Mouse (Mus musculus) heart, postnatal 0 days (tissue): ENCODE data around the gene Actc1. TPM values are rescaled to one million over a fixed set of nuclear protein-coding genes. Genes with fewer than 3 reads are reported as not detected.

Experiments used
- ATAC-seq: fragments of 200-750 bp; cut with Nextera tagmentation; 2 replicates; pipeline ENCODE4 v1.8.0; 2017; ENCODE audit warnings: low read depth, moderate number of reproducible peaks, moderate library complexity; ENCODE audit not compliant: insufficient read depth
- DNase-seq: peaks from one replicate; pipeline ENCODE4 v3.0.0-alpha.2; 2016; ENCODE audit warnings: low spot score
- H3K27ac ChIP-seq: fragments of 300-500 bp; sonication (generic); 2 replicates; pipeline ENCODE4 v1.5.1; 2014; ENCODE audit warnings: low read depth, mild to moderate bottlenecking
- H3K27me3 ChIP-seq: fragments of 300-500 bp; sonication (generic); 2 replicates; pipeline ENCODE4 v1.6.1; 2014; ENCODE audit warnings: low read length, mixed read lengths; ENCODE audit not compliant: control insufficient read depth, insufficient read depth
- H3K36me3 ChIP-seq: fragments of 300-500 bp; sonication (generic); replicated peaks from 2 replicates; pipeline ENCODE4 v1.6.1; 2014; ENCODE audit warnings: low read length, mixed read lengths; ENCODE audit not compliant: control insufficient read depth, insufficient read depth
- H3K4me1 ChIP-seq: fragments of 300-500 bp; sonication (generic); 2 replicates; pipeline ENCODE4 v1.6.1; 2014; ENCODE audit warnings: antibody characterized with exemption; ENCODE audit not compliant: control insufficient read depth, insufficient read depth
- H3K4me2 ChIP-seq: fragments of 300-500 bp; sonication (generic); 2 replicates; pipeline ENCODE4 v1.6.1; 2014; ENCODE audit warnings: low read depth, mild to moderate bottlenecking, low read length, moderate library complexity
- H3K4me3 ChIP-seq: fragments of 300-500 bp; sonication (generic); 2 replicates; pipeline ENCODE4 v1.5.1; 2014; ENCODE audit warnings: low read depth, low read length
- H3K9ac ChIP-seq: fragments of 300-500 bp; sonication (generic); replicated peaks from 2 replicates; pipeline ENCODE4 v1.6.1; 2014; ENCODE audit warnings: low read depth, low read length, mixed read lengths
- H3K9me3 ChIP-seq: fragments of 300-500 bp; sonication (generic); replicated peaks from 2 replicates; pipeline ENCODE4 v1.6.1; 2016; ENCODE audit warnings: low read length; ENCODE audit not compliant: control insufficient read depth
- CTCF ChIP-seq: IDR thresholded peaks from 2 replicates; pipeline ENCODE4 v1.5.1; 2016; ENCODE audit warnings: antibody characterized with exemption, control low read depth, low read depth
- EP300 ChIP-seq: IDR thresholded peaks from 2 replicates; pipeline ENCODE4 v1.6.1; 2016; ENCODE audit warnings: antibody characterized with exemption, low read depth
- WGBS: fragments of 180-500 bp; shearing (Covaris S2); extraction: QIAGEN DNeasy Blood & Tissue Kit; methylation state at CpG from one replicate; pipeline ENCODE4 v1.1.7; 2014; 5-methylcytosine and 5-hydroxymethylcytosine counted together
- polyA plus RNA-seq: library from polyadenylated mRNA; unstranded; fragments of >200 nt; fragmentation: Nextera tagmentation; extraction: Ambion mirVana; gene quantifications from 2 replicates; pipeline ENCODE4 v1.2.1, GENCODE M21; 2015
- total RNA-seq: library from RNA; depleted of rRNA; stranded (reverse); fragments of >200 nt; gene quantifications from 2 replicates; pipeline ENCODE4 v1.2.3, GENCODE M21; 2014; ENCODE audit warnings: low replicate concordance

Gene Actc1
- total and polyA plus RNA-seq, 2 experiments from 2014 or later = 20,690 to 21,577 TPM

DNA sequence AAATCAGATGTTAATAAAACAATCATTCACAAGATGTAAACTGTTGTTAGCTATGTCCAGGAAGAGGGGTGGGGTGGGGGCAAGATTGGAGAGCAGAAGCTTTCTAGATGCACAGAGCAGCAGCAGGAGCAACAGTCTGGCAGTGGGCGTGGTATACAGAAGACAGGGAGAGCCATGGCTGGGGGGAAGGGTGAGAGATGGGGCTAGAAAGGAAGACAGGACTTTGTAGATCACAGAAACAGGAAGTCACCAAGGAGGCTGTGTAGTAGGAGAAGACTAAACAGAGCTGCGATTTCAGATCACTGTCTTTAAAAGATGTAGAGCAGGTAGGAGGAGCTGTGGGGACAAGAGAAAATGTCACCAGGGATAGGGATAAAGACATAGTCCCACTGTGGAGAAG is 21.1 kb downstream of the Actc1 start:
- DNase-seq = no peak
- Histone ChIP-seq H3K9ac (no peak overlapping the region), H3K4me2 (no peak overlapping the region), H3K27ac (no peak overlapping the region), H3K27me3 (no peaks in the 10 kb centered on the region), H3K36me3 (no peaks in the 10 kb centered on the region), H3K4me3 (no peak overlapping the region), H3K9me3 (no peaks in the 10 kb centered on the region), H3K4me1 (no peaks in the 10 kb centered on the region)
- WGBS = 22% methylated on average over 2 of the region's 2 CpGs
- TF ChIP-seq CTCF (no peak), EP300 (no peak)
- no peak for ATAC-seq

DNA sequence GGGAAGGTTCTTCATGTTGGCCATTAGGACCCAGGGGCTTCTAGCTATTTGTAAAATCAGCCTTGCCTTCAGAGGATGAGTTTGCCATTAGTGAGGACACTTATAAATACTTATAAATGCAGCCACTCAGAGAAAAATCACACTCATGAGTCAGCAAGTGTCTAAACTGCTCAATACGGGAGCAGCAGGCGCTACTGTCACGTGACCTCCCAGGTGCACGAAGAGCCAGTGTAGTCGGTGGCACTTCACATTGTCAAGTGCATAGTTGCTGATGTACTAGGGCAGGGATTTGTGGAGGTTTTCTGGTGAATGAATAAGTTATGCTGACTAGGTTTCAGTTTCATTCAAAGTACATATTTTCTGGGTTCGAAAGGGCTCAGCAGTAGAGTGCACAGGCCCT is 30.0 kb downstream of the Actc1 start:
- no peak for ATAC-seq
- TF ChIP-seq EP300 = no peak
- 79% methylated on average over 6 of the region's 6 CpGs for WGBS

GRCm38 (mm10) chr2:114020210-114020563 is 33.2 kb downstream of the Actc1 start:
- ATAC-seq (no peak), DNase-seq (no peak)
- H3K4me1 ChIP-seq = no peaks in the 10 kb centered on the region
- H3K36me3 ChIP-seq = no peaks in the 10 kb centered on the region
- H3K27me3 ChIP-seq = peaks cover 16% of the 10 kb centered on the region
- no peaks in the 10 kb centered on the region for H3K9me3 ChIP-seq
- no peak overlapping the region for H3K4me2 ChIP-seq
- TF ChIP-seq CTCF (no peak), EP300 (no peak)
- H3K27ac ChIP-seq = no peak overlapping the region
- H3K4me3 ChIP-seq = no peak overlapping the region
- H3K9ac ChIP-seq = no peak overlapping the region

More for the DNA sequence above, 30.0 kb downstream of the Actc1 start:
- Histone ChIP-seq H3K4me2 (no peak overlapping the region), H3K4me1 (no peaks in the 10 kb centered on the region), H3K27ac (no peak overlapping the region), H3K9ac (no peak overlapping the region), H3K9me3 (no peaks in the 10 kb centered on the region), H3K27me3 (no peaks in the 10 kb centered on the region), H3K36me3 (no peaks in the 10 kb centered on the region), H3K4me3 (no peak overlapping the region)
- DNase-seq = no peak

DNA sequence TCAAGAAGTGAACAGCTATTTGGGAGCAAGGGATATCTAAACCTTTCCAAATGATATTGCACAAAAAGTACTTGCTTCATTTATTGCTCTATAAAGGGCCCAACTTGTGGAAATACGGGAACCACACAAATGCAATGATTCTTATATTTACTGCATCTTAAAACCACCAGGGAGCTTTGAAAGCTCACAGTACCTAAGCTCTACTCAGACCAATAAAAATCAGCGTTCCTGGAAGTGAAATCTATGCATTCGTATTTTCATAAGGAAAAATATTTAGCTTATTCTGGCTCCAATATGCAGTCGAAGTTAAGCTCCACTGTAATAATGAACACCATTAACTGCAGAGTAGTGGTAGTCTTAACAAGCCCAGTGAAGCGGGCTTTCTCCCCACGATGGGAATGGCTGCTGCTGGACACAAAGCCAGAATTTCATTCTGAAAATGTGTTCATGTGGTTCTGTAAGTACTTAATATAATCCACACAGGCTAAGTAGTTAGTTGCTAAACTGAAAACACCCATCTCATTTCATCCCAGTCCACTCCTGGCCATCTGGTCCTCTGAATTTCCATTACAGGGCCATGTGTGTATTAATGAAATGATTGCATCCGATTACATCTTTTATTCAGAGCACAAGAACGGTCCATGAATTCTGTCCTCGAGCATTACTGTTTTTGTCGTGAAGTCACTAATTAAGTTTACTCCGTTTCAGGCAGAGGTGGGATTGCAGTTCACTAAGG is 33.7 kb downstream of the Actc1 start:
- H3K4me3 ChIP-seq = no peak overlapping the region
- DNase-seq (no peak), ATAC-seq (no peak)
- no peak overlapping the region for H3K9ac ChIP-seq
- H3K27me3 ChIP-seq = peaks cover 22% of the 10 kb centered on the region
- no peak overlapping the region for H3K4me2 ChIP-seq
- no peaks in the 10 kb centered on the region for H3K9me3 ChIP-seq
- H3K4me1 ChIP-seq = no peaks in the 10 kb centered on the region
- TF ChIP-seq EP300 = no peak
- TF ChIP-seq CTCF = no peak
- H3K36me3 ChIP-seq = no peaks in the 10 kb centered on the region
- WGBS = 78% methylated on average over 11 of the region's 11 CpGs
- no peak overlapping the region for H3K27ac ChIP-seq

- ATAC-seq (no peak), DNase-seq (no peak)
- H3K36me3 ChIP-seq = no peaks in the 10 kb centered on the region
- TF ChIP-seq CTCF (no peak), EP300 (no peak)
- no peaks in the 10 kb centered on the region for H3K4me1 ChIP-seq
- no peaks in the 10 kb centered on the region for H3K9me3 ChIP-seq
- H3K9ac ChIP-seq = no peak overlapping the region
- H3K27me3 ChIP-seq = peaks cover 37% of the 10 kb centered on the region
- no peak overlapping the region for H3K27ac ChIP-seq
- WGBS = 24% methylated on average over 10 of the region's 10 CpGs
- no peak overlapping the region for H3K4me2 ChIP-seq
- no peak overlapping the region for H3K4me3 ChIP-seq
Observed at GRCm38 (mm10) chr2:114018136-114018535, 35.2 kb downstream of the Actc1 start.

DNA sequence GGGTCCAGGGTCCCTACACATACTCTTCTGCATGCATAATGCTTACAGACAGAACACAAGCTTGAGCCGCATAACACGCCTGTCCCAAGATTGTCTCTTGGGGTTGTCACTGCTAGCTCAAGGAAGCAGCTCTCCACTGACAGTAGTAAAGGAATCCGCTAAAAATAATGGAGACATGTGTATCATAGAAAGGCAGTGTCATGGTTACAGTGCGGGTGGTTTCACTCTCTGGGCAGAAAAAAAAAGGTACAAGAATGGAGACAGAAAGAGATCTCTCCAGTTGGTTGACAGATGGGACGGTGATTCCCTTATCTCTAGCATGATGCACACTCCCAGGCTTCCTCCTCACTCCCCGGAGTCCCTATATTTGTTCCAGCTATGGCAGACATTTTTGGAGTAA is 38.5 kb downstream of the Actc1 start:
- WGBS = 61% methylated on average over 6 of the region's 6 CpGs
- peaks cover 49% of the 10 kb centered on the region for H3K27me3 ChIP-seq
- H3K27ac ChIP-seq = no peak overlapping the region
- H3K4me2 ChIP-seq = no peak overlapping the region
- no peak overlapping the region for H3K9ac ChIP-seq
- no peak for DNase-seq
- H3K4me1 ChIP-seq = 0 out of 2 replicates have a peak, but pooled peaks cover 4% of the 10 kb centered on the region
- TF ChIP-seq CTCF (no peak), EP300 (no peak)
- H3K9me3 ChIP-seq = no peaks in the 10 kb centered on the region
- no peak for ATAC-seq
- no peak overlapping the region for H3K4me3 ChIP-seq
- no peaks in the 10 kb centered on the region for H3K36me3 ChIP-seq
